Mouse (Mus musculus): ENCODE measurements at regions not wholly inside any gene's neighbourhood (a gene's known extent, or its start where the extent isn't known, plus 50 kb on each side); places are given as distances from the start of the nearest gene placed in this dataset.

DNA sequence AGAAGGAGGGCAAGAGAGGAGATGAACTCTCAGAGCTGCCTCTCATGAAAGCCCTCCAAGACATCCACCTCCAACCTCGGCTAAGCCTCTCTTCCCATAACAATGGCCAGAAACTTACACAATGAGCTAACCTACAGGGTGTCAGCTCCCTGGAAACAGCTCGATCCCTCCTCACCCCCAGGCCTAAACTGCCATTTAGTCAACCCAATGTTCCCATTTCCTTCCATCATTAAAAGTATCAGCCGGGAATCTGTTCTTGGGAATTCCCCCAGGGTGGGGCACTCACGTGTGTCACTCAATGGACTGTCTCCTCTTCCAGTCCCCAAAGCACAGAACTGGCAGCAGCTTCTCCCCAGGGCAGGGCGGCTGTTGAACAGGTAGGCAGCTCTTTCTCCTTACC lies 236.3 kb downstream of the Rab11fip2 start:
- no peak for TF ChIP-seq CTCF (IDR thresholded peaks at IDR 0.05; ENCODE audit: borderline replicate concordance, insufficient read depth, low read length)
- TF ChIP-seq POLR2A (IDR thresholded peaks at IDR 0.05; ENCODE audit: low read depth, low read length), result no peak

Measured in embryonic fibroblast, embryonic 13.5 days (primary cell).